Mouse (Mus musculus) lung, postnatal 0 days (tissue): ENCODE data around the gene Clip1. TPM values are rescaled to one million over a fixed set of nuclear protein-coding genes. Genes with fewer than 3 reads are reported as not detected.
A peak's percentile ranks its signal among the peaks of the same experiment; 100 is the strongest.

Experiments used
- ATAC-seq: fragments of 200-750 bp; cut with Nextera tagmentation; 2 replicates; pipeline ENCODE4 v1.8.0; 2017; ENCODE audit warnings: moderate library complexity
- DNase-seq: peaks from one replicate; pipeline ENCODE4 v3.0.0-alpha.2; 2016; ENCODE audit warnings: low spot score
- H3K27ac ChIP-seq: fragments of 300-500 bp; sonication (generic); 2 replicates; pipeline ENCODE4 v1.5.1; 2014; ENCODE audit warnings: antibody characterized with exemption, mild to moderate bottlenecking, low read length, mixed read lengths
- H3K27me3 ChIP-seq: fragments of 300-500 bp; sonication (generic); replicated peaks from 2 replicates; pipeline ENCODE4 v1.6.1; 2014; ENCODE audit warnings: low read length, mixed read lengths; ENCODE audit not compliant: insufficient read depth
- H3K36me3 ChIP-seq: fragments of 300-500 bp; sonication (generic); 2 replicates; pipeline ENCODE4 v1.6.1; 2014; ENCODE audit warnings: low read length, mixed read lengths; ENCODE audit not compliant: insufficient read depth
- H3K4me1 ChIP-seq: fragments of 300-500 bp; sonication (generic); 2 replicates; pipeline ENCODE4 v1.6.1; 2014; ENCODE audit warnings: antibody characterized with exemption, low read depth, low read length, mixed read lengths; ENCODE audit not compliant: insufficient read depth
- H3K4me2 ChIP-seq: fragments of 300-500 bp; sonication (generic); replicated peaks from 2 replicates; pipeline ENCODE4 v1.6.1; 2014; ENCODE audit warnings: low read depth, mild to moderate bottlenecking, low read length, moderate library complexity, mixed read lengths
- H3K4me3 ChIP-seq: fragments of 300-500 bp; sonication (generic); 2 replicates; pipeline ENCODE4 v1.5.1; 2014; ENCODE audit warnings: low read depth, low read length
- H3K9ac ChIP-seq: fragments of 300-500 bp; sonication (generic); replicated peaks from 2 replicates; pipeline ENCODE4 v1.6.1; 2014; ENCODE audit warnings: low read depth, mild to moderate bottlenecking
- H3K9me3 ChIP-seq: fragments of 300-500 bp; sonication (generic); 2 replicates; pipeline ENCODE4 v1.6.1; 2016; ENCODE audit warnings: low read length, mixed read lengths
- CTCF ChIP-seq: IDR thresholded peaks from 2 replicates; pipeline ENCODE4 v1.5.1; 2016; ENCODE audit warnings: antibody characterized with exemption, mild to moderate bottlenecking
- EP300 ChIP-seq: IDR thresholded peaks from 2 replicates; pipeline ENCODE4 v1.6.1; 2016; ENCODE audit warnings: antibody characterized with exemption, mild to moderate bottlenecking, control low read depth
- WGBS: fragments of 180-500 bp; shearing (Covaris S2); extraction: QIAGEN DNeasy Blood & Tissue Kit; methylation state at CpG from one replicate; pipeline ENCODE4 v1.1.7; 2014; 5-methylcytosine and 5-hydroxymethylcytosine counted together
- polyA plus RNA-seq: library from polyadenylated mRNA; unstranded; fragments of >200 nt; fragmentation: Nextera tagmentation; extraction: Ambion mirVana; gene quantifications from 2 replicates; pipeline ENCODE4 v1.2.1, GENCODE M21; 2015

Gene Clip1
- polyA plus RNA-seq, 1 experiment from 2014 or later, result 38.0 TPM

DNA sequence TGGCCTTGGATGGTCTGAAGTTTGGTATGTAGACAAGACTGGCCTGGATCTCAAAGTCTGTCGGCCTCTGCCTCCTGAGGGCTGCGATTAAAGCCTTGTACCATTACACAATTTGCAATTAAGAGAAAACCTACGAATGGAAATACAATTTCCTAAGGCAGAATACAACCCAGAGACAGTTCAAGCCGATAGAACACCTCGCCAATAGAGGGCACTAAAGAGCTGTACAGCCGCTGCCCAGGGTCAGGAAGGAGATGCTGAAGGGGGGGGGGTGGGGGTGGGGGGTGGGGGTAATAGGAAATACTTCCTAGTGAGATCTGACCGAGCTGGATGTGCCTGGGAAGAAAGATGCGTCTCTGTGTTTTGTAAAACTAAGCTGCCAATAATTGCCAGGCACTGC is 57.8 kb downstream of the Clip1 start:
- no peaks in the 10 kb centered on the region for H3K9me3 ChIP-seq
- DNase-seq (peak; percentile 85), ATAC-seq (peak; percentile 84)
- no peak overlapping the region for H3K4me2 ChIP-seq
- no peak overlapping the region for H3K27ac ChIP-seq
- TF ChIP-seq CTCF (peak; percentile 77), EP300 (no peak)
- no peak overlapping the region for H3K9ac ChIP-seq
- H3K4me3 ChIP-seq, result no peak overlapping the region
- H3K27me3 ChIP-seq, result no peaks in the 10 kb centered on the region
- no peaks in the 10 kb centered on the region for H3K4me1 ChIP-seq
- H3K36me3 ChIP-seq, result peaks cover 12% of the 10 kb centered on the region; the same call in 1 of the 2 replicates
- WGBS, result 16% methylated on average over 8 of the region's 8 CpGs

DNA sequence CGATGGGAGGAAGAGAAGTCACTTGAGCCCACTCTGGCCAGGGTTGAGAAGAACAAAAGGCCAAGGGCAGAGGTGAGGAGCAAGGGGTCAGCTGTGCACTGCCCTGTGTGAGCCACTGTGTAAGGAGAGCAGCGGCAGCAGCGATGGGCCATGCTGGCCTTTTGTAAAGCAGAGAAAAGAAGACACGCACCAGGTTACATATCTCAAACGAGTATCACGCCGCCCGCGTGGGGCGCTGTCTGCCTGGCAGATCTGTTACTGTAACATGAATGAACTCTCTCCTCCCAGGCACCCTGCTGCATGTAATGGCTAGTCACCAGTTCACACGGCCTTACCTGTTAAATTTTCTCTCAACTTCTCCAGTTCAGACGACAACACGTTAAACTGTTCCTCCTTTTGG is 62.0 kb downstream of the Clip1 start:
- Histone ChIP-seq H3K4me3 (no peak overlapping the region), H3K4me1 (no peaks in the 10 kb centered on the region), H3K9me3 (no peaks in the 10 kb centered on the region), H3K27me3 (no peaks in the 10 kb centered on the region), H3K4me2 (no peak overlapping the region), H3K36me3 (peaks cover 23% of the 10 kb centered on the region; the same call in 1 of the 2 replicates), H3K27ac (no peak overlapping the region), H3K9ac (no peak overlapping the region)
- TF ChIP-seq CTCF (0 out of 2 replicates have a peak, but pooled peaks have one; percentile 4), EP300 (no peak)
- ATAC-seq, result no peak
- 82% methylated on average over 13 of the region's 13 CpGs for WGBS
- no peak for DNase-seq

DNA sequence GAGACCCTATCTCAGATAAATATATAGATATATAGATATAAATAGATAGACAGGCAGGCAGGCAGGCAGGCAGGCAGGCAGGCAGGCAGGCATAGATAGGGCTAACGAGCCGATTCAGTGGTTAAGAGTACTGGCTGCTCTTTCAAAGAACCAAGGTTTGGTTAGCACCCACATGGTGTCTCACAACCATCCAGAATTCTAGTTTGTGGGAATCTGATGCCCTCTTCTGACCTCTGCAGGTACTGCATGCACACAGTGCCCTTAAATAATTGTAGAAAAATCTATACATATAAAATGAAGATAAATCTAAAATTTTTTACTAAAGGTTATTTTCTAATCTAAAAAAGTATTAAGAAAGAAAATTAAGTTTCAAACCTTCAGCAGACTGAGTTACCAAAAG is 65.9 kb downstream of the Clip1 start:
- Histone ChIP-seq H3K4me2 (no peak overlapping the region), H3K27ac (no peak overlapping the region), H3K27me3 (no peaks in the 10 kb centered on the region), H3K9ac (no peak overlapping the region), H3K36me3 (peaks cover 51% of the 10 kb centered on the region; the same call in 1 of the 2 replicates), H3K4me1 (no peaks in the 10 kb centered on the region), H3K9me3 (no peaks in the 10 kb centered on the region), H3K4me3 (no peak overlapping the region)
- DNase-seq (peak; percentile 15), ATAC-seq (no peak)
- 78% methylated on average over 2 of the region's 2 CpGs for WGBS
- TF ChIP-seq CTCF (peak; percentile 62), EP300 (no peak)

- no peak for ATAC-seq
Measured at GRCm38 (mm10) chr5:123614246-123614645, 70.2 kb downstream of the Clip1 start.

GRCm38 (mm10) chr5:123609843-123610242 is 74.6 kb downstream of the Clip1 start:
- Histone ChIP-seq H3K4me3 (no peak overlapping the region), H3K9ac (no peak overlapping the region), H3K4me2 (no peak overlapping the region), H3K9me3 (no peaks in the 10 kb centered on the region), H3K4me1 (no peaks in the 10 kb centered on the region), H3K27me3 (no peaks in the 10 kb centered on the region), H3K27ac (no peak overlapping the region), H3K36me3 (peaks cover 42% of the 10 kb centered on the region)
- ATAC-seq (peak; percentile 54), DNase-seq (peak; percentile 85)
- TF ChIP-seq EP300, result no peak
- peak; percentile 93 for TF ChIP-seq CTCF
- 26% methylated on average over 4 of the region's 4 CpGs for WGBS

More at GRCm38 (mm10) chr5:123614246-123614645, 70.2 kb downstream of the Clip1 start:
- TF ChIP-seq EP300 (no peak), CTCF (no peak)
- DNase-seq, result no peak
- WGBS, result 89% methylated on average over 24 of the region's 24 CpGs
- Histone ChIP-seq H3K9me3 (no peaks in the 10 kb centered on the region), H3K27me3 (no peaks in the 10 kb centered on the region), H3K36me3 (peaks cover 55% of the 10 kb centered on the region; the same call in 1 of the 2 replicates), H3K4me3 (no peak overlapping the region), H3K4me1 (no peaks in the 10 kb centered on the region), H3K9ac (no peak overlapping the region), H3K27ac (no peak overlapping the region), H3K4me2 (no peak overlapping the region)

DNA sequence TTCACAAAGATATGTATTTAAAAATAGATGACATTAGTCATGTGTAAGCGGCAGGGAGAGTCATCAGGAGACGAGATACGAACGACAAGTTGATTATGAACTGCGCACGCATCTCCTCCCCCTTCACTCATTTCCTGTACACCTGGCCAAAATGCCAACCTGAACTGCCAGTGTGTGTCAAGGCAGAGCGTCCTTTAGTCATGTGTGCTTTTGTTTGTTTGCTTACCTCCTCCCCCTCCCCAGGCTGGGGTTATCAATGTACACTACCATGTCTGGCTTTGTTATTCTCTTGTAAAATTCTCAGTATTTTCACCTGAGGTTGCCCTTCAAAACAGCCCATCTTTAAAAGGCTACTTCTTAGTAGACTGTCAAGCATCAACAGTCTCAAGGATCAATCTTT is 75.0 kb downstream of the Clip1 start:
- DNase-seq (no peak), ATAC-seq (no peak)
- Histone ChIP-seq H3K9me3 (no peaks in the 10 kb centered on the region), H3K9ac (no peak overlapping the region), H3K4me2 (no peak overlapping the region), H3K27ac (no peak overlapping the region), H3K36me3 (peaks cover 40% of the 10 kb centered on the region), H3K4me1 (no peaks in the 10 kb centered on the region), H3K27me3 (no peaks in the 10 kb centered on the region), H3K4me3 (no peak overlapping the region)
- WGBS, result 91% methylated on average over 7 of the region's 7 CpGs
- TF ChIP-seq CTCF, result no peak

DNA sequence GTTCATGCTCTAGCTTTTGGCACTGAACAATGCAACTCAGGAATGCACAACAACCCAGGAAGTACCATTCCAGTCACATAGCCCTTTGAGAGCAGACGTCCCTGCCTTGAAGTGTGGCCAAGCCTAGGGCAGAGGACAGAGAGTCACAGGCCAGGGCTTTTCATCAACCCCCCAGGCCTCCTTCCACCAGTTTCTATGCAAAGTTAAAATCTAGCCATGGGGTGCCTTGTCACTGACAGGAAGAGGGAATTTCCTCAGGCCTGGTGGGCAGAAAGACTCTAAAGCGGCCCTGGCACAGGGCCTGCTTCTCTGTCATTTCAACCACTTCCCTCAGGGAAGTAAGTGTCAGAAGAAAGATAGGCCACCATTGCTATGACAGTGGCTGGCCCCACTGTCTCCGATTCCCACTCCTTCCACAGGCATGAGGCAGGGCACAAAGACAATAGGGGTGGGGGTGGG is 77.2 kb downstream of the Clip1 start:
- Histone ChIP-seq H3K4me3 (no peak overlapping the region), H3K27me3 (no peaks in the 10 kb centered on the region), H3K9me3 (no peaks in the 10 kb centered on the region), H3K27ac (peak overlapping the region; percentile 57), H3K4me2 (no peak overlapping the region), H3K36me3 (peaks cover 23% of the 10 kb centered on the region), H3K4me1 (no peaks in the 10 kb centered on the region), H3K9ac (no peak overlapping the region)
- WGBS, result 45% methylated on average over 3 of the region's 3 CpGs
- peak; percentile 69 for ATAC-seq
- DNase-seq, result peak; percentile 21
- TF ChIP-seq EP300 (0 out of 2 replicates have a peak, but pooled peaks have one; percentile 15), CTCF (no peak)
